Mouse (Mus musculus) gastrocnemius, adult 2 months (tissue): ENCODE results near the gene Opn4. TPM values are rescaled to one million over a fixed set of nuclear protein-coding genes. Genes with fewer than 3 reads are reported as not detected.

Experiments
- DNase-seq: peaks from one replicate; pipeline ENCODE4 v3.0.0; 2022
- H3K27ac ChIP-seq: fragments of 200-600 bp; 2 replicates; pipeline ENCODE4 v1.8.1; 2022; ENCODE audit warnings: mild to moderate bottlenecking
- H3K4me3 ChIP-seq: fragments of 200-600 bp; 2 replicates; pipeline ENCODE4 v1.8.1; 2022; ENCODE audit warnings: mild to moderate bottlenecking, moderate library complexity
- CTCF ChIP-seq: fragments of 200-600 bp; IDR thresholded peaks from 2 replicates; pipeline ENCODE4 v1.8.1; 2022; ENCODE audit warnings: antibody characterized with exemption, mild to moderate bottlenecking, moderate library complexity
- intact Hi-C: fragments of 180-260 bp; cut with DNase I; formaldehyde crosslinking; loops from one replicate; pipeline ENCODE4 v1.15.1; 2025
- total RNA-seq, 2 experiments: library from RNA; stranded (reverse); gene quantifications; 2 replicates each; pipeline ENCODE4 v1.2.3; 2021

The Opn4 gene
- total RNA-seq, 2 experiments from 2014 or later: not detected

GRCm38 (mm10) chr14:34588498-34588897 is 11.4 kb downstream of the Opn4 start, which contains the start of gene Ldb3:
TSS of gene Ldb3 (minus strand) at chr14:34588682.
- TF ChIP-seq CTCF: no peak
- peak within 1 kb of the TSS; percentile 88 for H3K4me3 ChIP-seq
- peak; percentile 91 for DNase-seq
- H3K27ac ChIP-seq: peak within 1 kb of the TSS; percentile 99
- intact Hi-C loops: no loop called here

DNA sequence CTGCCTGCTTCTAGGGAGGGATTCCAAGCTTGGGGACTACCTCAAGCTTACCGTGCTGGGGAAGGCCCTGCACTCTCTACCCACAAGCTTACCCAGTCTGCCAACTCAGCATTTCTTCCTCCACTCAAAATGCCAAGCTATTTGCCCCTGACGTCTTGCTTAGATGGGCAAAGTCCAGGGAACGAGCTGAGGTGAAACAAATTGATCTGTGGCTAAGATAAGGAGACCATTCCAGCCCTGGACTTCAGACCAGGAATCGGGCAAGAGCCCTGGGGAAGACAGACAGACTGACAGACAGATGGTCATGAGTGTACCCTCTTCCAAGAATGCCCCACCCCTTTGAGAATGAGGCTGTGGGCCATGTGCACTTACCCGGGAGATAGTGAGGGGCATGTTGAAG is 11.9 kb downstream of the Opn4 start:
- DNase-seq: no peak
- intact Hi-C loops: no loop called here
- Histone ChIP-seq H3K4me3 (peak overlapping the region; percentile 88), H3K27ac (peak overlapping the region; percentile 99)
- no peak for TF ChIP-seq CTCF

GRCm38 (mm10) chr14:34586871-34587270 is 13.1 kb downstream of the Opn4 start:
- peak; percentile 55 for DNase-seq
- TF ChIP-seq CTCF: no peak
- intact Hi-C loops: no loop called here
- Histone ChIP-seq H3K4me3 (peak overlapping the region; percentile 88), H3K27ac (peak overlapping the region; percentile 99)

DNA sequence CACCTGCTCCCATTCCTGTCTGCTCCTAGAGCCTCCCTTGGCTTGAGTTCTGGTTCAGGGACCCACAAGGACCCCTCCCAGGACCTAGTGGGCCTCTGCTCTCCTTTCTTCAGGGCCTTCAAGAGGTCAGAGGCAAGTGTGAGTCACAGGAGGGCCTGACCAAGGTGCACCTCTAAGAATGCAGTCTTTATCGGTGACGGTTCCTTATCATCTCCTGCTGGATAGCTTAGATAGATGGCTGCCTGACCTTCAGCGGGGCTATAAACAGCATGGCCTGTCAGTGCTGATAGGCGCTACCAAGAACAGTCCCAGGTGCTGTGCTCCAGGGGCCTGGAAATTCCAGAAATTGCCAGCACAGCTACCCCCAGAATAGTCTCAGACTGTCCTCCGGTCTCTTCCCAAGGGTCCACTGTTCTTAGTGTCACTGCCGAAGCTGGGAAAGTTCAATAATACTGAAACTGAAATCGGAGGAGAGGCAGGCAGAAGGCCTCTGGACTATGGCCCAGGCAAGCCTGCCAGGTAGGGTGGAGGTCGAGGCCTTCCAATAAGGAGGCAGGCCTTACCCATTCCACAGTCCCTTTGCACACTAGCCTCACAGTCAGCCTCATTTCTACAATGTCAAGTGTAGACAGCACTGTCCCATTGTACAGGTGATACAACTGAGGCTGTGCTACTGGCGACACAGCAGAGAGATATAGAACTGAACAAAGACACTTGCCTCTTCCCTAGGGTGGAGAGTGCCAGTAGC is 14.4 kb downstream of the Opn4 start:
- intact Hi-C loops: no loop called here
- Histone ChIP-seq H3K4me3 (peak overlapping the region; percentile 88), H3K27ac (peak overlapping the region; percentile 99)
- DNase-seq: peak; percentile 78
- TF ChIP-seq CTCF: no peak

GRCm38 (mm10) chr14:34582740-34583427 is 17.1 kb downstream of the Opn4 start:
- Histone ChIP-seq H3K27ac (peak overlapping the region; percentile 99), H3K4me3 (peak overlapping the region; percentile 88)
- intact Hi-C loops: no loop called here
- DNase-seq: peak; percentile 69
- TF ChIP-seq CTCF: no peak

GRCm38 (mm10) chr14:34576858-34577257 is 23.1 kb downstream of the Opn4 start:
- DNase-seq: no peak
- intact Hi-C loops: no loop called here
- no peak for TF ChIP-seq CTCF
- H3K4me3 ChIP-seq: no peak overlapping the region; the same call in 1 of the 2 replicates
- H3K27ac ChIP-seq: peak overlapping the region; percentile 51; the same call in 1 of the 2 replicates

- intact Hi-C loops: no loop called here
- peak; percentile 80 for TF ChIP-seq CTCF
- DNase-seq: peak; percentile 92
- peak overlapping the region; percentile 86 for H3K27ac ChIP-seq
- H3K4me3 ChIP-seq: peak overlapping the region; percentile 36
These were observed 25.9 kb downstream of the Opn4 start for GRCm38 (mm10) chr14:34574068-34574467.

GRCm38 (mm10) chr14:34573348-34573913 is 26.5 kb downstream of the Opn4 start:
- intact Hi-C loops: no loop called here
- Histone ChIP-seq H3K4me3 (peak overlapping the region; percentile 36), H3K27ac (peak overlapping the region; percentile 86)
- no peak for DNase-seq
- no peak for TF ChIP-seq CTCF

GRCm38 (mm10) chr14:34571610-34572387 is 28.1 kb downstream of the Opn4 start:
- no peak for DNase-seq
- TF ChIP-seq CTCF: no peak
- Histone ChIP-seq H3K4me3 (peak overlapping the region; percentile 36), H3K27ac (peak overlapping the region; percentile 86)
- intact Hi-C loops: loop anchor here (2.0 kb wide), 1 partner anchor 199 kb away; no protein-coding TSS in a partner anchor

- intact Hi-C loops: loop anchor here (2.0 kb wide), 1 partner anchor 198 kb away; no protein-coding TSS in a partner anchor
- peak overlapping the region; percentile 86 for H3K27ac ChIP-seq
- no peak for DNase-seq
- H3K4me3 ChIP-seq: peak overlapping the region; percentile 36
- TF ChIP-seq CTCF: no peak
These were observed 29.0 kb downstream of the Opn4 start for GRCm38 (mm10) chr14:34570903-34571302.

DNA sequence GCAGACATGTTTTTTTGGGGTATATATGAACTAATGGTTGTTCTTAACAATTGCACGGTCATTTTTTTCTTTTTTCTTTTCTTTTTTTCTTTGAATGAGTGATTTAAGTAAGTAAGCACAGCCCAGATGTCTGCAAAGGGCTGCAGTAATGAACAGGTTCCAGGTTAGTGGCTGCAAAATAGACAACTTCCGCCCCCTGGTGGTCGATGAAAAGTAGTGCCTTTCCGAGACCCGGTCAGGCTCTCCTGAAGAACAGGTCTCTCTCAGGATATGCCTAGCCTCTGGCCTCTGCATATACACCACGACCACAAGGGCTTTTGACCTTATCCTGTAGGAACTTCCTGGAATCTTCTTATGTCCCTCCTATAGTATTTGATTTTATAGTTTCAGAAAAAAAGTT is 29.6 kb downstream of the Opn4 start:
- peak overlapping the region; percentile 82 for H3K27ac ChIP-seq
- DNase-seq: peak; percentile 84
- peak overlapping the region; percentile 55 for H3K4me3 ChIP-seq
- intact Hi-C loops: loop anchor here (2.0 kb wide), 1 partner anchor 197 kb away; no protein-coding TSS in a partner anchor
- peak; percentile 87 for TF ChIP-seq CTCF
